Mouse (Mus musculus): ENCODE measurements around the gene Slc12a3. TPM values are rescaled to one million over a fixed set of nuclear protein-coding genes. Genes with fewer than 3 reads are reported as not detected.

The Slc12a3 gene
- not detected in 2 replicates for polyA plus RNA-seq (2015; fragmentation: Nextera tagmentation; extraction: Ambion mirVana)

GRCm38 (mm10) chr8:94328932-94329728, at the start of gene Slc12a3:
Slc12a3 (plus strand) TSS chr8:94329201.
- H3K27me3 ChIP-seq = no peaks in the 10 kb centered on the region
- no peak within 1 kb of the TSS for H3K4me2 ChIP-seq
- H3K9me3 ChIP-seq (replicated peaks) = no peaks in the 10 kb centered on the region
- no peaks in the 10 kb centered on the region for H3K36me3 ChIP-seq
- no peak within 1 kb of the TSS for H3K4me3 ChIP-seq (replicated peaks)
- no peaks in the 10 kb centered on the region for H3K4me1 ChIP-seq (replicated peaks)
- DNase-seq (no peak), ATAC-seq (ENCODE audit: low read depth) (no peak)
- no peak within 1 kb of the TSS for H3K27ac ChIP-seq
- H3K9ac ChIP-seq = no peak within 1 kb of the TSS
- 70% methylated on average over 21 of the region's 21 CpGs for whole genome bisulfite sequencing (ENCODE audit: insufficient replicate concordance)

DNA sequence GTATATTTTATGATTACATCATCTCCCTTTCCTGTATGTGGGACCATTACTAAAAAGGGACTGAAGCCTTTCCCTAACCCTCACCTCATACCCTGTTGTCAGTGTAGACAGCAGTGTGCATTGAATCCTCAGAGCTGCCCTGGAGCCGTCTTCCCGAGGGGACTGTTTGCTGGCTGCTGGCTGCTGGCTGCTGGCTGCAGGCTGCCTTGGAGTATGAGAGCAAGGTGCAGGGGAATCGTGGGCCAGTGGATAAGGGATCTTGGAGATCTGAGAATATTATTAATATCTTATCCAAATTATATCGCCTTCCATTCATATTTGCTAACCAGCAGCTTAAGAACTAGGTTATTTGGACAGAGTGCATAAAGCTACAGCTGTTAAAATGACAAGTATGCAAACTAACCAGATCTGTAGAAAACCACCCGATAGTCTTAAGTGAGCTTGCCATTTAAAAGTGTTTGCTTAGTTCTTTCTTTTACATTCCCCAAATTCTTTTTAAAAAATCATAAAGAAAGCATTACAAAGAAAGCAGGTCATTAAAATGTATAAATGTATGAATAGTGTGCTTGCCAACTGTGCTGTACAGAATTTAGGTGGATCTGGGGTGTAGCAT, 48.9 kb upstream of the Slc12a3 start:
- DNase-seq (no peak), ATAC-seq (ENCODE audit: low read depth) (no peak)
- Histone ChIP-seq H3K4me1 (replicated peaks) (peaks cover 10% of the 10 kb centered on the region), H3K9me3 (replicated peaks) (no peaks in the 10 kb centered on the region), H3K9ac (no peak overlapping the region), H3K27me3 (no peaks in the 10 kb centered on the region), H3K4me3 (replicated peaks) (no peak overlapping the region), H3K36me3 (no peaks in the 10 kb centered on the region), H3K27ac (no peak overlapping the region), H3K4me2 (no peak overlapping the region)
- WGBS (ENCODE audit: insufficient replicate concordance) = 72% methylated on average over 5 of the region's 5 CpGs

DNA sequence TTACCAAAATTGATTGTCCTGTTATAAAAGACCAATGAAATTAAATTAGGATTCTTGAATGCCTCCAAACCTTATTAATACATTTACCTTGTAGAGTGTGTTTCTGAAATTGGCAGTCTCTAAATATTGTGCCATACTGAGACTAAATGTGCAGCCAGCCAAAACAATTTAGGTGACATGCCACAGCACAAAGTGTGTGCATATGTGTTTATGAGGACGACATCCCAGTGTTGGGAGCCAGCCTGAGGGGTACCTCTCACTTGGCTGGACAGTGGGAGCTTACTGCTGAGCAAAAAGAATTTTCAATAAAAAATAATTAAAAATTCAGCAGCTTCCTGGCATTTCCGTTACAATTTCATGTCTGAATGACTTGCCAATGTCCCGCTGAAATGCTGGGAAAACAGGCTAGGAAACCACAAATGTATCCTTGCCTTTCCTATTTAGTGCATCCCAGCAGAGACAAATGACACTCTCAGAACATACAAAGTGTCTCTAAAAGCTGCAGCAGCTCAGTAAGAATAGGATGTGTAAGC, 46.5 kb upstream of the Slc12a3 start:
- Histone ChIP-seq H3K4me3 (replicated peaks) (no peak overlapping the region), H3K27me3 (no peaks in the 10 kb centered on the region), H3K4me2 (no peak overlapping the region), H3K36me3 (no peaks in the 10 kb centered on the region), H3K4me1 (replicated peaks) (peaks cover 10% of the 10 kb centered on the region), H3K9ac (no peak overlapping the region), H3K27ac (no peak overlapping the region), H3K9me3 (replicated peaks) (no peaks in the 10 kb centered on the region)
- DNase-seq (no peak), ATAC-seq (ENCODE audit: low read depth) (no peak)
- WGBS (ENCODE audit: insufficient replicate concordance) = 85% methylated on average over 3 of the region's 3 CpGs

DNA sequence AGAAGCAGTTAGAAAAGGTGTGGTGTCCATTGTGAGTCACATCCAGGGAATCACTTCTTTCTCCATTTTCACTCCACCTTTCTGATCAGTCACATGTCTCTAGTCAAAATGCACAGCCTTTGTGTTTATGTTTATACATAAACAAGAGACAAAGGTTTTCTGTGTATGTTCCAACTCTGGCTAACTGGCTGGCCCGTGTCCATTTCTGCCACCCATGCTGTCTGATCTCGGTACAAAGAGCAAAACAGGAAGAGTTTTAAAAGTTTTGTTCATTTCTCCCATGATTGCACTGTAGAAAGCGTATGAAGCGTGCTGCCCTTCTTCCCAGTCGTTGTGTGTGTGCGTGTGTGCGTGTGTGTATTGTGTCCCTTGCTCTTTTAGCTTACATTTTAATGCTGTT, 44.8 kb upstream of the Slc12a3 start:
- H3K36me3 ChIP-seq = no peaks in the 10 kb centered on the region
- WGBS (ENCODE audit: insufficient replicate concordance) = 90% methylated on average over 7 of the region's 7 CpGs
- no peak overlapping the region for H3K9ac ChIP-seq
- peaks cover 10% of the 10 kb centered on the region for H3K4me1 ChIP-seq (replicated peaks)
- no peak overlapping the region for H3K4me2 ChIP-seq
- no peak for DNase-seq
- ATAC-seq (ENCODE audit: low read depth) = no peak
- no peaks in the 10 kb centered on the region for H3K9me3 ChIP-seq (replicated peaks)
- H3K4me3 ChIP-seq (replicated peaks) = no peak overlapping the region
- no peaks in the 10 kb centered on the region for H3K27me3 ChIP-seq
- H3K27ac ChIP-seq = no peak overlapping the region

DNA sequence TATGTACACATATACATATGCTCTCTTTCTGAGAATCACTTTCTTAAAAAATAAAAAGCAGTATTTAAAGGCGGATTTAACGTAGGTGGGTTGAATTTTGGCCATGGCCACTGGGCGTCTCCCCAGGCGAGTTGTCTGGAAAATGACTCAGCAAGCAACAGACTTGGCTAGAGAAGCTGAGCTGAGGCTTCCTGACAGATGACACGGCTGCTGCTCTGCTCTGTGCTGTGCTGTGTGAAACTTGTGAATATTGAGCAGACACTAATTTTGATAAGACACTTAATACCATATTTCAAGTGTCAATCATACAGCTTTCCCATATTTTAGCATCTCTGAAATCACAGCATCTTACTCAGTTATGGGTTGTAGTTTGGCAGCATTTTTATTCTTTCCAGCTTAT, 38.4 kb upstream of the Slc12a3 start:
- WGBS (ENCODE audit: insufficient replicate concordance) = 42% methylated on average over 5 of the region's 5 CpGs
- ATAC-seq (ENCODE audit: low read depth) = no peak
- Histone ChIP-seq H3K4me3 (replicated peaks) (no peak overlapping the region), H3K4me1 (replicated peaks) (peaks cover 19% of the 10 kb centered on the region), H3K27me3 (no peaks in the 10 kb centered on the region), H3K27ac (no peak overlapping the region), H3K9ac (no peak overlapping the region), H3K9me3 (replicated peaks) (no peaks in the 10 kb centered on the region), H3K36me3 (peaks cover 28% of the 10 kb centered on the region), H3K4me2 (no peak overlapping the region)
- DNase-seq = no peak

DNA sequence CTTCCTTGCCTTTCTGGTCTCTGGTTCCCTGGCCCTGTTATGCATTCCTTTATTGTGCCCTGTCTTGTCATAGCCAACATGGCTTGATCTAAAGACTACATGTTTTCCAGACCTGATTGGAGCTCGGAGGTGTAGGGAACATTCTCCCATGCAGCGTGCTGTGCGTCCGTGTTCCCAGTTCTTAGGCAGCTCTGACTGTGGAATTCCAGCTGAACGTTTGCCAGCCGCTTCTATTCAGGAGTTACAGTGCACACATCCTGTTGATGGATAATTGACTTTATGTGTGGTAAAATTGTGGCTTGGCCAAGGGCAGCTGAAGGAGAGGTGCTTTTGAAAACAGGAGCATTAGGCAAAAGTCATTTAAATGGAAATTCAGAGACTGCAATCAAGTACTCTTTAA, 36.9 kb upstream of the Slc12a3 start:
- DNase-seq (no peak), ATAC-seq (ENCODE audit: low read depth) (no peak)
- Histone ChIP-seq H3K36me3 (peaks cover 29% of the 10 kb centered on the region), H3K27me3 (no peaks in the 10 kb centered on the region), H3K4me2 (no peak overlapping the region), H3K27ac (no peak overlapping the region), H3K4me1 (replicated peaks) (peaks cover 27% of the 10 kb centered on the region), H3K9me3 (replicated peaks) (no peaks in the 10 kb centered on the region), H3K9ac (no peak overlapping the region), H3K4me3 (replicated peaks) (no peak overlapping the region)
- 74% methylated on average over 6 of the region's 6 CpGs for WGBS (ENCODE audit: insufficient replicate concordance)

DNA sequence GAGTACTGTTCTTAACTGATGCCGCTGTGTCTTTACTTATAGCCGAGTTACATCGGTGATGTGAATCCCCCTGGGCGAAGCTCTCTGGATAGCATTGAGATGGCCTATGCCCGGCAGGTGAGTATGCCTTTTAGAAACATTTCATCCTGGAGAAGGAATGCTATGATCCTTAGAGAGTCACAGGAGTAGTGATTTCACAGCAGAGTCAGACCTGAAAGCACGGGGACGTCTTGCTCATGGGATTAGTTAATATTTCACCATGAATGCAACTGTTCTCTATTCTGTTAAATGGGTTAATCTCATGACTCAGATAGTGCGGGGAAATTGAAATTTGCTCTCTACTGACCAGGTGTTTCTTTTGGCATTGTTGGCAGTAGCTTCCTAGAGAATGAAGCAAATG, 36.4 kb upstream of the Slc12a3 start:
- no peak overlapping the region for H3K9ac ChIP-seq
- ATAC-seq (ENCODE audit: low read depth) (no peak), DNase-seq (no peak)
- H3K9me3 ChIP-seq (replicated peaks) = no peaks in the 10 kb centered on the region
- no peak overlapping the region for H3K4me2 ChIP-seq
- H3K36me3 ChIP-seq = peaks cover 31% of the 10 kb centered on the region
- 86% methylated on average over 8 of the region's 8 CpGs for WGBS (ENCODE audit: insufficient replicate concordance)
- no peak overlapping the region for H3K4me3 ChIP-seq (replicated peaks)
- no peak overlapping the region for H3K27ac ChIP-seq
- H3K4me1 ChIP-seq (replicated peaks) = peaks cover 27% of the 10 kb centered on the region
- H3K27me3 ChIP-seq = no peaks in the 10 kb centered on the region

GRCm38 (mm10) chr8:94295687-94296086, 33.3 kb upstream of the Slc12a3 start:
- no peak for DNase-seq
- ATAC-seq (ENCODE audit: low read depth) = no peak
- H3K27me3 ChIP-seq = no peaks in the 10 kb centered on the region
- H3K4me1 ChIP-seq (replicated peaks) = peaks cover 21% of the 10 kb centered on the region
- no peak overlapping the region for H3K4me2 ChIP-seq
- peak overlapping the region; percentile 59 for H3K27ac ChIP-seq
- 32% methylated on average over 6 of the region's 6 CpGs for WGBS (ENCODE audit: insufficient replicate concordance)
- H3K9ac ChIP-seq = no peak overlapping the region
- no peak overlapping the region for H3K4me3 ChIP-seq (replicated peaks)
- H3K36me3 ChIP-seq = peaks cover 36% of the 10 kb centered on the region
- no peaks in the 10 kb centered on the region for H3K9me3 ChIP-seq (replicated peaks)

DNA sequence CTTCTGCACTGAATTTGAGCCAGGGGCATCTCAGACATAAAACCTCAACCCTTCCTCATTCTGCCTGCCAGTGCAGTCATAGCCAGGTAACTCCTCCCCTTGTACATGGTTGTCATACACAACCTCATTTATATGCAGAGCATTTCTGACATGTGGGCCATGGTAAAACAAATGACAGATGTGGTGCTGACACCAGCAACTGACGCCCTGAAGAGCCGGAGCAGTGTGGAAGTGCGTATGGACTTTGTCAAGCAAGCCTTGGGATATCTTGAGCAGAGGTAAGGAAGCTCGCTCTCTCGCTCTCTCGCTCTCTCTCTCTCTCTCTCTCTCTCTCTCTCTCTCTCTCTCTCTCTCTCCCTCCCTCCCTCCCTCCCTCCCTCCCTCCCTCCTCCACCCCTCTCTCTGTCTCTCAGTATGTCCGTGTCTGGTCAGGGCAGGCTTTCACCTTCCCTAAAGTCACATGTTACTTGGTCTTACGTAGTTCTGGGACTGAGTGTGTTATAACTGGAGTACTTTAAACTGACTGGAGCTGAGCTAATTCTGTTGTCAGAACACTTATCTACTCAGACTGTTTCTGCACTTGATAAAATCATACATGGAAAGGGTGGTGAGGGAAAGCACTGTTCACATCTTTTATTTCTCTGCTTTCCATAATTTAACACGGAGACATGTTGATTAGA, 32.5 kb upstream of the Slc12a3 start:
- WGBS (ENCODE audit: insufficient replicate concordance) = 81% methylated on average over 9 of the region's 9 CpGs
- Histone ChIP-seq H3K9me3 (replicated peaks) (no peaks in the 10 kb centered on the region), H3K27me3 (no peaks in the 10 kb centered on the region), H3K27ac (no peak overlapping the region), H3K9ac (no peak overlapping the region), H3K4me2 (no peak overlapping the region), H3K4me3 (replicated peaks) (no peak overlapping the region), H3K4me1 (replicated peaks) (peaks cover 18% of the 10 kb centered on the region), H3K36me3 (peaks cover 43% of the 10 kb centered on the region)
- no peak for ATAC-seq (ENCODE audit: low read depth)
- no peak for DNase-seq

GRCm38 (mm10) chr8:94297101-94297500, 31.9 kb upstream of the Slc12a3 start:
- H3K9ac ChIP-seq = no peak overlapping the region
- no peak overlapping the region for H3K4me2 ChIP-seq
- WGBS (ENCODE audit: insufficient replicate concordance) = 86% methylated on average over 6 of the region's 6 CpGs
- ATAC-seq (ENCODE audit: low read depth) (no peak), DNase-seq (no peak)
- H3K4me3 ChIP-seq (replicated peaks) = no peak overlapping the region
- peaks cover 50% of the 10 kb centered on the region for H3K36me3 ChIP-seq
- H3K27me3 ChIP-seq = no peaks in the 10 kb centered on the region
- no peaks in the 10 kb centered on the region for H3K9me3 ChIP-seq (replicated peaks)
- no peak overlapping the region for H3K27ac ChIP-seq
- H3K4me1 ChIP-seq (replicated peaks) = peaks cover 18% of the 10 kb centered on the region

- Histone ChIP-seq H3K9me3 (replicated peaks) (no peaks in the 10 kb centered on the region), H3K36me3 (peaks cover 57% of the 10 kb centered on the region), H3K4me1 (replicated peaks) (peaks cover 8% of the 10 kb centered on the region), H3K4me3 (replicated peaks) (no peak overlapping the region), H3K27ac (no peak overlapping the region), H3K9ac (no peak overlapping the region), H3K4me2 (no peak overlapping the region), H3K27me3 (no peaks in the 10 kb centered on the region)
- DNase-seq (no peak), ATAC-seq (ENCODE audit: low read depth) (no peak)
- 82% methylated on average over 4 of the region's 4 CpGs for WGBS (ENCODE audit: insufficient replicate concordance)
Observed at GRCm38 (mm10) chr8:94300809-94301208, 28.2 kb upstream of the Slc12a3 start.

Measured in liver, embryonic 13.5 days (tissue).